Mouse (Mus musculus): ENCODE data around the gene Ccdc57. TPM values are rescaled to one million over a fixed set of nuclear protein-coding genes. Genes with fewer than 3 reads are reported as not detected.
"Not testable (repeated sequence)": the region's sequence is repeated elsewhere in the genome, so short reads cannot be mapped to it uniquely, and the experiment has no call there.

Gene Ccdc57
- total and polyA plus RNA-seq, 2 experiments from 2014 or later: 4.8 to 7.1 TPM

DNA sequence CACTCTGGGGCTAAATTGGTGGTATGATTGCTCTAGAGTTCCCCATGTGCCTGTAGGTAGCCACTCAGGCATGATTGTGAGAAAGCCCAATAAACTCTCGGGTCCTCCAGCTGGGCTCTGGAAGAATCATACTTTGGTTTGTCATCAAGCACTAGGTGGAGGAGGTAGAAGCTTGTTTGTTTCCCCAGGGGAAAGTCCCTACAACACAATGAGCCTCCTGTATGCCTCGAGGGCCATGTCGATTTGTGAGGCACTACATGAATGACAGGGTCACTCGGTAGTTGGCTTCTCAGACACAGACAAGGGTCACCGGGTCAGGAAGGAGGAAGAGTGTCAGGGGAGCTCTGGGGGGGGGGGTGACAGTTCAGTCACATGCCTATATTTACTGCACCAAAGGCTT is 46.2 kb downstream of the Ccdc57 start:
- no peak overlapping the region for H3K4me3 ChIP-seq (ENCODE audit: low read length)
- no peaks in the 10 kb centered on the region for H3K9me3 ChIP-seq (ENCODE audit: low read length)
- no peaks in the 10 kb centered on the region for H3K4me1 ChIP-seq (ENCODE audit: insufficient read depth, low read length)
- ATAC-seq: no peak
- H3K4me2 ChIP-seq (ENCODE audit: low read depth, low read length): no peak overlapping the region
- DNase-seq (ENCODE audit: low spot score): no peak
- no peaks in the 10 kb centered on the region for H3K27me3 ChIP-seq (ENCODE audit: insufficient read depth, low read length)
- TF ChIP-seq CTCF (IDR thresholded peaks at IDR 0.05; ENCODE audit: low read depth): no peak
- H3K36me3 ChIP-seq (ENCODE audit: insufficient read depth, low read length): peaks cover 26% of the 10 kb centered on the region
- WGBS: 53% methylated on average over 5 of the region's 5 CpGs
- H3K9ac ChIP-seq (replicated peaks; ENCODE audit: low read length): no peak overlapping the region
- no peak overlapping the region for H3K27ac ChIP-seq

- Histone ChIP-seq H3K9me3 (ENCODE audit: low read length) (no peaks in the 10 kb centered on the region), H3K4me2 (ENCODE audit: low read depth, low read length) (no peak overlapping the region), H3K27ac (no peak overlapping the region), H3K4me3 (ENCODE audit: low read length) (no peak overlapping the region), H3K36me3 (ENCODE audit: insufficient read depth, low read length) (peaks cover 23% of the 10 kb centered on the region), H3K9ac (replicated peaks; ENCODE audit: low read length) (no peak overlapping the region), H3K27me3 (ENCODE audit: insufficient read depth, low read length) (no peaks in the 10 kb centered on the region), H3K4me1 (ENCODE audit: insufficient read depth, low read length) (no peaks in the 10 kb centered on the region)
- ATAC-seq: no peak
- no peak for DNase-seq (ENCODE audit: low spot score)
- TF ChIP-seq CTCF (IDR thresholded peaks at IDR 0.05; ENCODE audit: low read depth): no peak
- WGBS: 94% methylated on average over 3 of the region's 3 CpGs
Measured at GRCm38 (mm10) chr11:120883601-120884000, 49.1 kb downstream of the Ccdc57 start.

DNA sequence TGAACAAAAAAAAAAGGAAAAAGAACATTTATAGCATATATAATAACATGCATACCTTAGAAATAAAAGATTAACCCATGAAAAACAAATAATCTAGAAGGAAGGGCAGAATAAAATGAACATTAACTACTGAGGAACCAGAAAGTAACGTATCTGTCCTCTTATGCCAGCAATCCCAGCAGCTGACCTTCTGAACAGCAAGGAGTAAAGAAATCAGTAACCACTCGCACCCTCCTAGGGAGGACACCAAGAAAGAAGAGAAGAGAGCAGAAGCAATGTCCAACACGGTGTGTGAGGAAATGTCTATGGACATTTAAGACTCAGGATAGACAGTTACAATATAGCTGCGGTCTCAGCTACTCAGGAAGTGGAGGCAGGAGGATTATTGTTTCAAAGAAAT is 49.7 kb downstream of the Ccdc57 start:
- no peaks in the 10 kb centered on the region for H3K9me3 ChIP-seq (ENCODE audit: low read length)
- peaks cover 18% of the 10 kb centered on the region for H3K36me3 ChIP-seq (ENCODE audit: insufficient read depth, low read length)
- no peak for TF ChIP-seq CTCF (IDR thresholded peaks at IDR 0.05; ENCODE audit: low read depth)
- H3K27me3 ChIP-seq (ENCODE audit: insufficient read depth, low read length): no peaks in the 10 kb centered on the region
- no peaks in the 10 kb centered on the region for H3K4me1 ChIP-seq (ENCODE audit: insufficient read depth, low read length)
- DNase-seq (ENCODE audit: low spot score): no peak
- no peak overlapping the region for H3K27ac ChIP-seq
- WGBS: 89% methylated on average over 4 of the region's 4 CpGs
- H3K4me2 ChIP-seq (ENCODE audit: low read depth, low read length): no peak overlapping the region
- no peak for ATAC-seq
- H3K9ac ChIP-seq (replicated peaks; ENCODE audit: low read length): no peak overlapping the region
- H3K4me3 ChIP-seq (ENCODE audit: low read length): no peak overlapping the region

GRCm38 (mm10) chr11:120873206-120873605 is 59.5 kb downstream of the Ccdc57 start:
- Histone ChIP-seq H3K4me3 (ENCODE audit: low read length) (no peak overlapping the region), H3K27ac (no peak overlapping the region), H3K9me3 (ENCODE audit: low read length) (no peaks in the 10 kb centered on the region), H3K4me2 (ENCODE audit: low read depth, low read length) (no peak overlapping the region), H3K36me3 (ENCODE audit: insufficient read depth, low read length) (peaks cover 14% of the 10 kb centered on the region; the same call in 1 of the 2 replicates), H3K27me3 (ENCODE audit: insufficient read depth, low read length) (no peaks in the 10 kb centered on the region), H3K9ac (replicated peaks; ENCODE audit: low read length) (no peak overlapping the region), H3K4me1 (ENCODE audit: insufficient read depth, low read length) (no peaks in the 10 kb centered on the region)
- DNase-seq (ENCODE audit: low spot score) (no peak), ATAC-seq (no peak)
- TF ChIP-seq CTCF (IDR thresholded peaks at IDR 0.05; ENCODE audit: low read depth): no peak
- 73% methylated on average over 6 of the region's 6 CpGs for WGBS

DNA sequence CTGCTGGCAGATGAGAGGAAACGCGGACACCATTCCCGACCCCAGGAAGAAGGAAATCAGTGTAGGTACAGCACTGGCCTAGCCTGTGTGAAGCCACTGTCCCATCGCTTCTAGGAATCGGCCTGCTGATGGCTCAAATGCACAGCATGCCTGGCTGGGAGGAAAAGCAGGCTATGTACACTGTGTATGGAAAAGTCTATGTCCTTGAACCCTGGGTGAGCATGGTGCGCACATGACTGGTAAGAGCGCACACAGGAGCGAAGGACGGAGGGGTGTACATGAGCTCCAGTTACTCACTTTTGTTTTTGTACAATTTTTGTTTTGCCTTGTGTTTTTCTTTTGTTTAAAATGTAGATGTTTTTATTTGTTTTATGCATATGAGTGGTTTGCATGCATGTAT is 61.2 kb downstream of the Ccdc57 start:
- Histone ChIP-seq H3K4me2 (ENCODE audit: low read depth, low read length) (no peak overlapping the region), H3K9ac (replicated peaks; ENCODE audit: low read length) (no peak overlapping the region), H3K27ac (no peak overlapping the region), H3K4me1 (ENCODE audit: insufficient read depth, low read length) (no peaks in the 10 kb centered on the region), H3K36me3 (ENCODE audit: insufficient read depth, low read length) (peaks cover 8% of the 10 kb centered on the region; the same call in 1 of the 2 replicates), H3K27me3 (ENCODE audit: insufficient read depth, low read length) (no peaks in the 10 kb centered on the region), H3K4me3 (ENCODE audit: low read length) (no peak overlapping the region), H3K9me3 (ENCODE audit: low read length) (no peaks in the 10 kb centered on the region)
- TF ChIP-seq CTCF (IDR thresholded peaks at IDR 0.05; ENCODE audit: low read depth): no peak
- ATAC-seq (no peak), DNase-seq (ENCODE audit: low spot score) (no peak)
- WGBS: 92% methylated on average over 9 of the region's 9 CpGs

GRCm38 (mm10) chr11:120865816-120866215 is 66.9 kb downstream of the Ccdc57 start:
- no peak overlapping the region for H3K9ac ChIP-seq (replicated peaks; ENCODE audit: low read length)
- no peaks in the 10 kb centered on the region for H3K27me3 ChIP-seq (ENCODE audit: insufficient read depth, low read length)
- H3K9me3 ChIP-seq (ENCODE audit: low read length): no peaks in the 10 kb centered on the region
- DNase-seq (ENCODE audit: low spot score): no peak
- 95% methylated on average over 1 of the region's 1 CpGs for WGBS
- H3K4me3 ChIP-seq (ENCODE audit: low read length): no peak overlapping the region
- no peak overlapping the region for H3K27ac ChIP-seq
- H3K4me1 ChIP-seq (ENCODE audit: insufficient read depth, low read length): no peaks in the 10 kb centered on the region
- H3K36me3 ChIP-seq (ENCODE audit: insufficient read depth, low read length): peaks cover 7% of the 10 kb centered on the region; the same call in 1 of the 2 replicates
- ATAC-seq: no peak
- TF ChIP-seq CTCF (IDR thresholded peaks at IDR 0.05; ENCODE audit: low read depth): no peak
- H3K4me2 ChIP-seq (ENCODE audit: low read depth, low read length): no peak overlapping the region

GRCm38 (mm10) chr11:120862819-120863218 is 69.9 kb downstream of the Ccdc57 start:
- no peak for DNase-seq (ENCODE audit: low spot score)
- 81% methylated on average over 10 of the region's 10 CpGs for WGBS
- Histone ChIP-seq H3K27me3 (ENCODE audit: insufficient read depth, low read length) (no peaks in the 10 kb centered on the region), H3K4me2 (ENCODE audit: low read depth, low read length) (no peak overlapping the region), H3K9me3 (ENCODE audit: low read length) (no peaks in the 10 kb centered on the region), H3K4me1 (ENCODE audit: insufficient read depth, low read length) (no peaks in the 10 kb centered on the region), H3K9ac (replicated peaks; ENCODE audit: low read length) (no peak overlapping the region), H3K36me3 (ENCODE audit: insufficient read depth, low read length) (peaks cover 9% of the 10 kb centered on the region; the same call in 1 of the 2 replicates), H3K27ac (no peak overlapping the region), H3K4me3 (ENCODE audit: low read length) (no peak overlapping the region)
- no peak for ATAC-seq
- TF ChIP-seq CTCF (IDR thresholded peaks at IDR 0.05; ENCODE audit: low read depth): no peak

DNA sequence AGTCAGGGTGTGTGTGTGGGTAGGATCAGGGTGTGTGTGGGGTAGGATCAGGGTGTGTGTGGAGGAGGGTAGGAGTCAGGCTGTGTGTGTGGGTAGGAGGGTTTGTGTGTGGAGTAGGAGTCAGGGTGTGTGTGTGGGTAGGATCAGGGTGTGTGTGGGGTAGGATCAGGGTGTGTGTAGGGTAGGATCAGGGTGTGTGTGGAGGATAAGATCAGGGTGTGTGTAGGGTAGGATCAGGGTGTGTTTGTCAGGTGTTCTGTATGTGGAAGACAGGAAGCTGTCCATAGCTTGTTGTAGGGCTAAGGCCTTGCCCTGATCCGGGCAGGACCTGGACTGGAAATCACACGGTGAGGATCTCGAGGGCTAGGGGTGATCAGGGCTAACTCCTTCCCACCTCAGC is 76.7 kb downstream of the Ccdc57 start:
- not testable (repeated sequence) for H3K4me2 ChIP-seq (ENCODE audit: low read depth, low read length); ATAC-seq; DNase-seq (ENCODE audit: low spot score); H3K27ac ChIP-seq; H3K9ac ChIP-seq (replicated peaks; ENCODE audit: low read length); H3K36me3 ChIP-seq (ENCODE audit: insufficient read depth, low read length); H3K27me3 ChIP-seq (ENCODE audit: insufficient read depth, low read length); H3K9me3 ChIP-seq (ENCODE audit: low read length); H3K4me1 ChIP-seq (ENCODE audit: insufficient read depth, low read length); H3K4me3 ChIP-seq (ENCODE audit: low read length)
- 100% methylated on average over 3 of the region's 3 CpGs for WGBS
